Mouse (Mus musculus) hindlimb bud, embryonic 11.5 days (tissue): ENCODE measurements at regions not wholly inside any gene's neighbourhood (a gene's known extent, or its start where the extent isn't known, plus 50 kb on each side); places are given as distances from the start of the nearest gene placed in this dataset.

Source experiments
- DNase-seq: peaks from one replicate; pipeline ENCODE4 v3.0.0-alpha.2; 2012; ENCODE audit warnings: low read depth, low spot score; ENCODE audit errors: extremely low spot score

DNA sequence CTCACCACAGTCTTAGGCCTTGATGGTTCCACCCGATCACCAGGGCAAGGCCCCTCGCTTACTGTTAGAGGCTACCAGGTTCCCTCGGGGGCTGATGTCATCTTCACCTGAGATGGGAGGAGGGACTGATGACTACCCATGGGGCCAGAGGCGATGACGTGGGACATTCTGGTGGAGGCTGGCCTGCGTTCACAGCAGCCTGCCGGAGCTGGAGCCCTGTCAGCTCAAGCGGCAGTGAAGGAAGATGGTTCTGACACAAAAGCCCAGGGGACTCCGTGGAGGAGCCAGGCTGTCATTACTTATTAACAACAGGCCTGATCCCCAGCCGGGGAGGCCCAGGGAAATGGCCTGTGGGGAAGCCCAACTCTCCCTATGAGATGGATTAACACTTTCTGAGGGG lies 121.3 kb upstream of the Atp6ap2 start:
- DNase-seq = no peak

DNA sequence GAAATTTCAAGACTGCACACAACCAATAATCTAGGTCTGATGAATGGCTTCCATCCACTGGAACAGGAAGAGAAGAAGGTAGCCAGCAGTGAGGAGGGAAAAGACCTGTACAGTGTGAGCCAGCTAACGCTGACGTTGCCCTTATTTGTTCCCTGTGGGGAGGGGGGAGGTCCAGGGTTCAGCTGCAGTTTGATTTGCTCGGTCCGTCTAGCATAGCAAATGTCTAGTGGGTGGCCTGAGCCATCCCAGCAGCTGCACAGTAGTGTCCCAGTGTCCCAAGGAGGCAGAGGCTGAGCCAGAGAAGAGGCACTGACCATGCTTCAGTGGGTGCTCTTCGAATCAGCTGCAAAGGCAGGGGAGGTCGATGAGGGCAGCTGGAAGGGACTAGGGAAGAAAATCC lies 120.7 kb upstream of the Atp6ap2 start:
- DNase-seq = no peak

DNA sequence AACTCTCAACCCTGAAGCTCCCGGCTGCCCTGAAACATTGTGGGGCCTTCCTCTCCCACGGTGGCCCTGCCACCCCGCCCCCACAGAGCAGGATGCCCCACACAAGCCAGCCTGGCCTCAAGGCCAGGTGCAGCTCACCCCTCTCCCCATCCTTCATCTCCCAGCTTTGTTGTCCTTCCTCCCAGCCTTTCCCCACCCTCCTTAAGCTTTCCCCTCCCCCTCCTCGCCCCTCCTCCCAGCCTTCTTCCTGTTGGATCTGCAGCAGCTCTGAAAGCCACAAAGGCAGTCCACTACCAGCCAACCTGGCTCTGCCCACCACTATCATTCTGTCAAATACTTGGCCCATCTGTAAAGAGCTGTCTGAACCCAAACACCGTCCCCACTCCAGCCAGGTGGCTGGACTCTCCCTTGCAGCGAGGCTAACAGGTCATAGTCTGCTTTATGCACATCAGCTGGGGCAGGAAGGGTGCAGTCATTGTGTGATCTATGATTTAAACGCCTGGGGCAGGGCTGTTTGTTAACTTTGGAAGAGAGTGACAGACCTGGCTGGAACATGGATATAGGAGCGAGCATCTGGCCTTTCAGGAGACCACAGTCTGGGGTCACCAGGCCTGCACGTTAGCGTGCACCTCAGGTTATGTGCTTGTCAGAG lies 119.9 kb upstream of the Atp6ap2 start:
- peak; percentile 10 for DNase-seq

DNA sequence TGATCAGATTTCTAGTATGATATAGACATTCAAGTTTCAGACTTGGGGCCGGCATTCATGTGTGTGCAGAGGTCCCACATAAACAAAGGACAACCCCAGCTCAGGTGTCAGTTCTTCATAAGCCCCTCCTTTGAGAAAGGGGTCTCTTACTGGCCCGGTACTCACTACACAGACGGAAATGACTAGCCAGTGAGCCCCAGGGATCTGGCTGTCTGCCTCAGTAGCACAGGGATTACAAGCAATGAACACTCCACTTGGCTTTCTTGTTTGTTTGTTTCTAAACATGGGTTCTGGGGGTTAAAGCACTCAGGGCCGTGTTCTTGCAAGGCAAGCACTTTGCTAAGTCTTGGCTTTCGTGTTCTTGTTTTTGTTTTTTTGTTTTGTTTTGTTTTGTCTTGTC lies 115.3 kb upstream of the Atp6ap2 start:
- DNase-seq = no peak

DNA sequence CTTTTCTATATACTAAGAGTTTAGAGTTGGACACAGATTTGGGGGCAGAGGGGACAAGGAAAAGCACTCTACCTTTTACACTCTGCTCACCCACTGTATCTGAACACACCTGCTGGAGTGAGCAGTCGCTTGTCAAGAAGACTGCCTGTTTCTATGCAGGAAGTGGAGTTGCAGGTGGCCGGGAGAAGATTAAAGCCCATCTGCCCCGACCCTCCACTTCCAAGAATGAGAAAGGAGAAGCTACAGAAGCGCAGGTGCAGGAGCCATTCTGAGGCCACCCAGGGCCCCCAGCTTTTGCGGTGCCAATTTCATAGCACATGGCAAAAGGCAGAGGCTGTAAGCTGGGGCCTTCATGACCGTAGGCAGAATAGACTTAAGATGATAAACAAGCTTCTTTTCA lies 108.4 kb upstream of the Atp6ap2 start:
- DNase-seq = no peak

DNA sequence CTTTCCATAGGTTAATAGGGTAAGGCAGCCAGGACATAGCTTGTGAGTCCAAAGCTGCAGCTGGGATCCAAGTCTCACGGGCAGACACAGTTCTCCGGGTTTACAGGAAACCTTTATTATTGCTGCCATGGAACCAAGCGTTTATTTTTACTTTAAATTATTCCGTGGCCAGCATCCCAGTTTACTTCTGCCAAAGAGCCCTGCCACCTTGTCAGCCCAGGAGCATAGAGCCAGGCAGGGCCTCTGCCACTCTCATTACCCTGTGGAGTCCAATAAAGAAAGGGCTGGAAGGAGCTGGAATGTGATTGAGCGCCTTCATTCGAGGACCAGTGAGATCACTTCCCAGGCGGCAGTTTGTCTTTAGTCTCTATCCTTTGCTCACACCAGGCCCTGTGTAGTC lies 96.6 kb upstream of the Atp6ap2 start:
- DNase-seq = no peak

DNA sequence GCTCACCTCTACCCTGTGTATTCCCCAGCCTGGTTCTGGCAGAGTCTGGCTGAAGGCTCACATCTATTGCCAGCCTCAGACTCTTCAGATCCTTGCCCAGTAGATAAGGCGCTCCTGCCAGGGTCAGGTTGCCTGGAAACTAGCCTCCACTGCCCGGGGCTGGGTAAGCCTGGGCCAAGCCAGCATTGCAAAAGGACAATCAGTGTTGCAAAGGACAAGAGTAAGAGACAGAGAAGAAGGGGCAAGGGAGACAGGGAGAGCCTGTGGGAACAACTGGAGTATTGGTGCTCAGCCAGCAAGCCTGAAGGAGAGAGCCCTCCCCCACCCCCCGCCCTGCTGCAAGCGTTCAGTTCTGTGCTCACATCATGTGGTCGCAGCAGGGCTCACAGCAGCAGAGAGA lies 94.4 kb upstream of the Atp6ap2 start:
- DNase-seq = no peak

DNA sequence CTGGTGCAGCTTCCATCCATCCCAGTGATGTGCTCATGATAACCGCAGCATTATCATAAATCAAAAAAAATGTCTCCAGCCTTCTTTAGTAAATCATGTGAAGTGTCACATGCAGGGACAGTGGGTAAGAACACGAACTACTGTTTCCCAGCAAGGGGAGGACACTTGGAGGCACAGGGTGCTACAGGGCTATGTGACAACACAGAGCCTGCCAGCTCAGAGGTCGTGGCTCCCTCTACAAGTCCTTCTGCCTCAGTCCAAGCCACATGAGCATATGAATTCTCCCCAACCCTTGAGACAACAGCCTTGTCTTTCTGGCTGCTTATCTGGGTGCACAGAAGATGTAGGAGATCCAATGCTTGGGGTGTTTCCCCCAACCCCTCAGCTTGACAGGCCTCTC lies 93.7 kb upstream of the Atp6ap2 start:
- no peak for DNase-seq

DNA sequence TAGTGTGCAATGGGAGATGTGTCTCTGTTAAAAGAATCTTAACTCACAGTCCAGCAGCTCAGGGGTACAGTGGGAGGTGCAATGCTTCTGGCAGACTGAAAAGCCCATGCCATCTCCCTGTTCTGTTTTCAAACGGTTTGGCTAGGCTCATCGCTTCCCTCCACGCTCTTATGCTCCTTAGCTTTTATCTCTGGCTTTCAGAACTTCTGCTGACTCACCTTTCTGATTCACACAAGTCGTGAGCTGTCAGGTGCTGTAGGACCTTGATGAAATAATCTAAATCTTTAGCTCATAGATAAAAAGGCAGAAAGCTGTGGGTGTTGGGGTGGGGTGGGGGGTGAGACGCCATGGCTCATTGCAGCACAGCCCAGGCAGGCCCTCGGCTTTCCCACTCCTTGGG lies 93.1 kb upstream of the Atp6ap2 start:
- DNase-seq = no peak

DNA sequence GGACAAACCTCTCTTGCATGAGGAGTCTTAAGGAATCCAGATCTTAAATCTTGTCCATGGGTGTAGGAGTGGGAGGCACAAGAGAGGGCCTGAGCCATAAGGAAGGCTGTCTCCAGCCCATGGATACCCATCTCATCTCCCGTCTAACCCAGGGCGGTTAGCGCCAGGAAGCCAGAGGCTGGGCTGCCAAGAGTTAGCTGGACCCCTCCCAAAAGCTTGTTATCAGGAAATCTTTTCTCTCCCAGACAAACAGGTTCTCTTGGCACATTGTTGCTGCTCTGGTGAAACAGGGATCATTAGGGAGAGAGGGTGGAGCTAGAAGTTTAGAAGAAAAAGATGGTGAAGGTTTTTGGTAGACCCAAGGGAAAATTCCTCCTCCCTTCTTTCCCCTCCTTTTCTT lies 87.0 kb upstream of the Atp6ap2 start:
- no peak for DNase-seq

DNA sequence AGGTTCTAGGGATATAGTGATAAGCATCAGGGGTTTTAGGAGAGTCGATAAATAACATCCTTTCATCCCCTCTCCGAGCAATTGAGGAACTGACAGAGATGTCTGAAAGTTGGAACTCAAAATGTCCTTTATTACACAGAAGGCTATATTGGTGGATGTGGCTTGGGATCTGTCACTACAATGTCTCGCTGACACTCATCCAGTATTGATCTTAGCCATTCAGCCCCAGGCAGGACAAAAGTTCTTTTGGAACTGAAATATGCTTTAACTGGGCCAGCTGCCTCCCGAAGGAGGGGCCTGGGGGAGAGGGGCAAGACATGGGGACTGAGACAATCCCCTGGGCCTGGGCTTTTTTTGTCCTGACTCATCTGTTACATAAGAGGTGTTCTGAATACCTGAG lies 85.2 kb upstream of the Atp6ap2 start:
- DNase-seq = no peak

DNA sequence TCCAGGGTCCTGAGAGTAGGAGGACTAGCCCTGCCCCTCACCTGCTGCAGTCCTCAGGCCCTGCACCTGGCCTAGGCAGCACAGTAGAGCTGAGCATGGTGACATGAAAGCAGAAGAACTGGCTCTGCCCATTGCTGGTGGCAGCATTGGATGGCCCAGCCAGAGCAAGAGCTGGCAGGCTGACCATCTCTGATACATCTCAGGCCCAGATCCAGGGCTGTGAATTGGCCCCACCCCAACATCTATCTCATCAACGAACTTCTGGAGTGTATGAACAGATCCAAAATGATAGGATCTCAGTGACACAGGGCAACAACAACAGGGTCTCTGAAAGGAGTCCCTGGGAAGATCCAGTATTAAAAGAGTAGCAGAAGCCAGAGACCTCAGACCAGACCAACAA lies 84.0 kb upstream of the Atp6ap2 start:
- no peak for DNase-seq

DNA sequence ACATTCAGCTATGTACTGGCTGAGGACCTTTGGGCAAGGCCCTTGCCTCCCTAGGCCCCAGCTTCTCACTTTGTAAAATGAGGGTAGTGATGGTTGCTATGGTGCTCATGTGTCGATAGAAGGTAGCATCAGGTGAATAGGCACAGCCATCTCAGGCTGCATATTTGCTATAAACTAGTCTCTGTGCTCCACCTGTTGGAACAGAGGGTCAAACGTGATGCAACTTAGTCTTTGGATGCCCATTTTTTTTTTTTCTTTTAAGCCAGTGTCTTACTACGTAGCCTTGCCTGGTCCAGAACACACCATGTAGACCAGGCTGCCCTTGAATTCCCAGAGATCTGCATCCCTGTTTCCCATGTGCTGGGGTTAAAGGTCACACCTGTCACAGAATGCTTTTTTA lies 76.5 kb upstream of the Atp6ap2 start:
- DNase-seq = no peak

DNA sequence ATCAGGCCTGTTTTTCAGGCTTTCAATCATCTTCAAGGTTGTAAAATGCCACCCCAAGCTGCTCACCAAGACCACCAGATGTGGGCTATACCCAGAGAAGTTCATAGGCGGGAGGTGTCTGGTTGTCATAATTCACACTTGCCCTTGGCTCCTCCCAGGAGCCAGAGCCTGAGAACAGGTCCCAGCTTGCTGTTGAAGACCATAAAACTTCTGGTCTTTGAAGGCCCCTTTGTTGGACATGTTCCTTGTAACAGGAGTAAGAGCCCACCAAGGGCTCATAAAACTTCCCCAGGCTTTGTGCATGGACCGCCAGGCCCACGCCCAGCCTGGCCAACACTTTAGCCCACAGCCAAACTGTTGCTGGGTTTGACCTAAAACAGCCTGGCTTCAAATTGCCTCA lies 62.6 kb upstream of the Atp6ap2 start:
- peak; percentile 12 for DNase-seq

DNA sequence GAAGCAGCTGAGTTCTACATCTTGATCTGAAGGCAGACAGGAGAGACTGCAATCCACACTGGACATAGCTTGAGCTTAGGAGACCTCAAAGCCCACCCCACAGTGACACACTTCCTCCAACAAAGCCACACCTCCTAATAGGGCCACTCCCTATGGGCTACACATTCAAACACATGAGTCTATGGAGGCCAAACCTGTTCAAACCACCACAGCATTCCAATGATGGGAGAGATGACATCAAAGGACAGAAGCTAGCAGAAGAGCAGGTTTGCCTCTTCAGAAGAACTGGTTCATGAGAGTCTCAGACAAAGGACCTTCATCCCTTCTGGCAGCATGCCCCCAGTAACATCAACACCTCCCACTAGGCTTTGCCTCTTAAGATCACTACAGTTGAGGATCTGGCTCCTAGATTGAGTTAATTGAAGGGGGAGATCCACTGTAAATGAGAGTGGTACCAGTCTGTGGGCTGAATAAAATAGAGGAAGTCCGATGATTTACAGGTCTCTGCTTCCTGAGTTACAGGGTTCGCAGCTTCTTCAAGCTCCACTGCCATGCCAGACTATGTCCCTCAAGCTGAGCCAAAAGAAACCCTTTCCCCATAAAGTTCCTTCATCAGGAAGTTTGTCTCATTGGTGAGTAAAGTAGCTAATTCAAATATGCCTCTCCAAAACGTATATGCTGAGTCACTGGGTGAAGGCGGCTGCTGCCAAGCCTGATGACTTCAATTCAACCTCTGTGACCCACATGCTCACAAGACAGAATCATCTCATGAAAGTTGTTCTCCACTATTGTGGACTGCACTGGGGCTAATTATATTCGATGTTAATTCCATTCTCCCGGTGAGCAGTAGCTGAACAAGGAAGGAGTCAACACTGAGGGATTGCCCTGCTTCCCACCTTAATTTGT lies 56.9 kb upstream of the Atp6ap2 start:
- DNase-seq = no peak
